Mouse (Mus musculus) heart, embryonic 14.5 days (tissue): ENCODE results near the gene 4933402J07Rik. TPM values are rescaled to one million over a fixed set of nuclear protein-coding genes. Genes with fewer than 3 reads are reported as not detected.

Source experiments
- ATAC-seq: fragments of 200-750 bp; cut with Nextera tagmentation; 2 replicates; pipeline ENCODE4 v1.8.0; 2017; ENCODE audit warnings: low read depth, moderate TSS enrichment; ENCODE audit not compliant: insufficient number of reproducible peaks, insufficient read depth, low FRiP score
- H3K27ac ChIP-seq, 2 experiments: fragments of 200-500 bp in 1 of 2; fragments of 300-500 bp in 1 of 2; sonication (generic) in 1 of 2; replicated peaks in 1 of 2; 2 replicates each; pipeline ENCODE4 v1.5.1; 2012 to 2014; ENCODE audit warnings: low read depth in 2 of 2, low read length in 2 of 2, control low read depth in 1 of 2, mild to moderate bottlenecking in 1 of 2, mixed read lengths in 1 of 2; ENCODE audit not compliant: control insufficient read depth in 1 of 2, insufficient read depth in 1 of 2
- H3K27me3 ChIP-seq: fragments of 300-500 bp; sonication (generic); 2 replicates; pipeline ENCODE4 v1.6.1; 2014; ENCODE audit warnings: mild to moderate bottlenecking, low read length, control low read depth; ENCODE audit not compliant: control insufficient read depth, insufficient read depth
- H3K36me3 ChIP-seq: fragments of 300-500 bp; sonication (generic); 2 replicates; pipeline ENCODE4 v1.6.1; 2014; ENCODE audit warnings: mild to moderate bottlenecking, control low read depth, low read length, mixed read lengths; ENCODE audit not compliant: control insufficient read depth, insufficient read depth
- H3K4me1 ChIP-seq, 2 experiments: fragments of 200-500 bp in 1 of 2; fragments of 300-500 bp in 1 of 2; sonication (generic) in 1 of 2; 2 replicates each; pipeline ENCODE4 v1.6.1; 2012 to 2014; ENCODE audit warnings: low read length in 2 of 2, control low read depth in 1 of 2, mixed read lengths in 1 of 2; ENCODE audit not compliant: control insufficient read depth in 2 of 2, insufficient read depth in 2 of 2
- H3K4me2 ChIP-seq: fragments of 300-500 bp; sonication (generic); 2 replicates; pipeline ENCODE4 v1.6.1; 2014; ENCODE audit warnings: mild to moderate bottlenecking, low read length
- H3K4me3 ChIP-seq, 2 experiments: fragments of 200-500 bp in 1 of 2; fragments of 300-500 bp in 1 of 2; sonication (generic) in 1 of 2; 2 replicates each; pipeline ENCODE4 v1.5.1; 2012 to 2014; ENCODE audit warnings: low read length in 2 of 2, mild to moderate bottlenecking in 2 of 2, control low read depth in 1 of 2, low read depth in 1 of 2, moderate library complexity in 1 of 2; ENCODE audit not compliant: control insufficient read depth in 1 of 2, insufficient read depth in 1 of 2
- H3K9ac ChIP-seq: fragments of 300-500 bp; sonication (generic); 2 replicates; pipeline ENCODE4 v1.6.1; 2014; ENCODE audit warnings: mild to moderate bottlenecking, low read length
- H3K9me3 ChIP-seq: fragments of 300-500 bp; sonication (generic); 2 replicates; pipeline ENCODE4 v1.6.1; 2016; ENCODE audit warnings: low read length, control low read depth; ENCODE audit not compliant: control insufficient read depth
- WGBS: fragments of 180-500 bp; shearing (Covaris S2); extraction: QIAGEN DNeasy Blood & Tissue Kit; methylation state at CpG from one replicate; pipeline ENCODE4 v1.1.7; 2014; 5-methylcytosine and 5-hydroxymethylcytosine counted together
- polyA plus RNA-seq: library from polyadenylated mRNA; unstranded; fragments of >200 nt; fragmentation: Nextera tagmentation; extraction: Ambion mirVana; gene quantifications from 2 replicates; pipeline ENCODE4 v1.2.1, GENCODE M21; 2014

4933402J07Rik gene
- polyA plus RNA-seq, 1 experiment from 2014 or later = not detected

DNA sequence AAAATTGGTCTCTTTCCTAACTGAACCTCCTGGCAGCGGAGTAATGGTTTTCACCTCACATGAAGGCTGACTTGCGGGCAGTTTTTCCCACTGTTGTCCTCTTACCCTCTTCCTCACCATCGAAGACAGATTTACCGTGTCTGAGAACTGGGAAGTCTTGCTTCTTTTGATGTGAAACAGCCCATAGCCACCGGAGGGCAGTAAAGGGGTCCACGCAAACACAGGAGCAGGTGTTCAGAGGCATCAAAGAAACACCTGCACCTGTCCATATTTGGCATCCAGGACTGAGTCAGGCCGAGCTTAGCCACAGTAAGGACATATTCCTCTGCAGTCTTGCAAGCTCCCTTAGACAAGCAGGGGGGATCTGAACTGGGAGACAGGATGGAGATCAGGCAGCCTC, 7.2 kb downstream of the 4933402J07Rik start:
- ATAC-seq = no peak
- Histone ChIP-seq H3K27ac (no peak overlapping the region), H3K9me3 (no peaks in the 10 kb centered on the region), H3K36me3 (no peaks in the 10 kb centered on the region), H3K27me3 (no peaks in the 10 kb centered on the region), H3K9ac (peak overlapping the region; percentile 31; the same call in 1 of the 2 replicates), H3K4me2 (peak overlapping the region; percentile 62), H3K4me3 (peak overlapping the region; percentile 11 to 34; a peak in 3 of 4 replicates), H3K4me1 (peaks cover 3 to 6% of the 10 kb centered on the region in 2 experiments; a peak in 1 of 4 replicates)
- 11% methylated on average over 7 of the region's 7 CpGs for WGBS

DNA sequence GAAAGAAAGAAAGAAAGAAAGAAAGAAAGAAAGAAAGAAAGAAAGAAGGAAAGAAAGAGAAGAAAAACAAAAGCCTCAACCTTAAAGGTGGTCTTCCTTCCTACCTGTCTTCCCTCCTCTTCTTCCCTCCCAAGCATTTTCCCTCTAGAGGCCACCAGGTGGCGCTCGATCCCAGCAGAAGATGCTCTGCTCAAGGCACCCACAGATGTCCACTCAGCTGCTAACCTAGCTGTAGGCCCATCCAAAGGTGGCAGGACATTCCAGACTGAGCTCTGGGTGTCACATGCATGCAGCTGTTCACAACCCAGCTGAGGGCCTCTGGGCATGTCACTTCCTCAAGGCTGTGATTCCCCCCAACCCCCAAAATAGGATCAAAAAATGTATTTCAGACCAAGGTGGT, 30.6 kb downstream of the 4933402J07Rik start:
- H3K4me3 ChIP-seq = no peak overlapping the region
- no peaks in the 10 kb centered on the region for H3K27me3 ChIP-seq
- no peaks in the 10 kb centered on the region for H3K9me3 ChIP-seq
- H3K4me1 ChIP-seq = no peaks in the 10 kb centered on the region
- no peak overlapping the region for H3K4me2 ChIP-seq
- WGBS = 0% methylated on average over 2 of the region's 2 CpGs
- no peaks in the 10 kb centered on the region for H3K36me3 ChIP-seq
- no peak overlapping the region for H3K9ac ChIP-seq
- H3K27ac ChIP-seq = no peak overlapping the region
- ATAC-seq = no peak

DNA sequence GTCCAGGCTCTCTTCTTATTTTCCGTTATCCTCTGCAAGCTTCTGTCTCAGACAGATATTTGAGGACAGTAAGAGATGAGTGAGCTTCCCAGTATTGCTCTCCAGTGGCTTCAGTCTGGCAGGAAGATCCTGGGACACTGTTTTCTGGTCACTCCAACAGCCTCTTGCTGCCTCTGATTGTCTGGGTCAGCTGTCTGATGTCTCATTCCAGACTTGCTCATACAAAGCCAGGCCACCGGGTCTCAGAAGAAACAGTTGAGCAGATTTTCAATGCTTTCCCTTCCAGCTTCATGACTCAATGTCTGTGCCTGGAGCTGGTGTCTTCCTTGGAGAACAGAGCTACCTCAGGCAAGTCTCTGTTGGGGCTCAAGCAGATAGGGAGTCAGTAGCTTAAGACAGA, 39.1 kb downstream of the 4933402J07Rik start:
- 63% methylated on average over 2 of the region's 2 CpGs for WGBS
- peaks cover 27% of the 10 kb centered on the region for H3K27me3 ChIP-seq
- no peaks in the 10 kb centered on the region for H3K4me1 ChIP-seq
- no peaks in the 10 kb centered on the region for H3K36me3 ChIP-seq
- no peak overlapping the region for H3K9ac ChIP-seq
- no peak overlapping the region for H3K4me2 ChIP-seq
- no peak for ATAC-seq
- no peak overlapping the region for H3K27ac ChIP-seq
- no peak overlapping the region for H3K4me3 ChIP-seq
- no peaks in the 10 kb centered on the region for H3K9me3 ChIP-seq

DNA sequence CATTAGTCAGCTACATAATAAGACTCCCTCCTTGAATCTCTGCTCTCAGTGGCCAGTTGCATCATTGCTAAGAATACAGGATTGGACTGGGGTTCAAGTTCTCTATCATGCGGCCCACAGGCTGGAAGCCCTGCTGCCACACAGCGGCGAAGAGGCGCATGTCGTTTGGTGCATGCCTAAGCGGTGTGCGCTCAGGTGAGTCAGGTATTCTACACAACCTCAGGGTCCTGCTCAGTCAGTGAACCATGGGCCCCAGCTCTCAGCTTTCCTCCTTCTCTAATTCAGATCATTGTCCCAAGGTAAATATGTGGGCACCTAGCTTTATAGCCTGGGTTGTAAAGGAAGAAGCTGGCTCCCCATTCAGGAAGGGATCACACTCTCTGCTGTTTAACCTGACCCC, 45.5 kb downstream of the 4933402J07Rik start:
- no peaks in the 10 kb centered on the region for H3K4me1 ChIP-seq
- no peaks in the 10 kb centered on the region for H3K9me3 ChIP-seq
- no peak overlapping the region for H3K9ac ChIP-seq
- WGBS = 88% methylated on average over 7 of the region's 7 CpGs
- H3K27me3 ChIP-seq = no peaks in the 10 kb centered on the region
- H3K4me3 ChIP-seq = no peak overlapping the region
- H3K27ac ChIP-seq = no peak overlapping the region
- ATAC-seq = no peak
- H3K36me3 ChIP-seq = no peaks in the 10 kb centered on the region
- H3K4me2 ChIP-seq = no peak overlapping the region

DNA sequence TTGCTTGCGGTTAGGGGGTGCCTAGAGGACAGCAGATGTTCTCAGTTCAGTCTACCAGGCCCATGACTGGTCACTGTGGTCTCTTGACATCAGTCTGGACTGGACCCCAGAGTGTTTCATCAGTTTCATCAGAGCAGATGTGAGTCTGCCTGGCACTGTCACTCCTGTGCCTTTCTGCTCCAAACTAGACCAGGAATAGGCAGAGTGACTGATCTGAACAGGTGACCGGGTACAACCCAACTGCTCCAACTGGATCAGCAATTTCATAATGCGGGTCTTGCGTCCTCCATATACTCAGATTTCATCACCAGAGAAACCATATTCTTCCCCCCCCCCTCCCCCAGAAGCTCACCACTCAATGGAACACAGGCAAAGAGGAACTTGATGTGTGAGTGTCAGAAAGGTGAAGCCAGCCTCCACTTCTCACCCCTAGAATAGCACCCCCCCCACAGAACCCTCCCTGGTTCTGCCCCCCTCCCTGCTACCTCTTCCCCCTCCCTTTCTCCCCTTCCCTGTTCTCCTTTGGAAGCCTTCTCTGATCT, 46.1 kb downstream of the 4933402J07Rik start:
- WGBS = 88% methylated on average over 4 of the region's 4 CpGs
- H3K36me3 ChIP-seq = no peaks in the 10 kb centered on the region
- ATAC-seq = no peak
- no peak overlapping the region for H3K9ac ChIP-seq
- no peaks in the 10 kb centered on the region for H3K27me3 ChIP-seq
- H3K9me3 ChIP-seq = no peaks in the 10 kb centered on the region
- H3K27ac ChIP-seq = no peak overlapping the region
- H3K4me1 ChIP-seq = no peaks in the 10 kb centered on the region
- no peak overlapping the region for H3K4me2 ChIP-seq
- no peak overlapping the region for H3K4me3 ChIP-seq

DNA sequence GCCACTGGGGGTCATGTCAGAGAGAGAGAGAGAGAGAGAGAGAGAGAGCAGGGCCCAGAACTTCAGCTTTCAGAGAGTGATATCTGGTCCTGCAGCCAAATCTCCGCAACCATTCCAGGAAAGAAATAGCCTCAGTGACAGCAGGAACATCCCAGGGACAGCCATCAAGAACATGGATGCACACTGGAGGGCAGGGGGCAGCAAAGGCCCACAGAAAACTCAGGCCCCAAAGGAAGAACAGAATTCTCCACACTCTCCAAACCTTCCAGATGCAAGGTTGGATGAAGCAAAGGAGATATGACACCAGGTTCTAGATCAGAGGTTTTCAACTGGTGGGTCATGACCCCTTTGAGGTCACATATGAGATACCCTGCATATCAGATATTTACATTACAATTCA, 50.0 kb downstream of the 4933402J07Rik start:
- H3K27ac ChIP-seq = no peak overlapping the region
- no peaks in the 10 kb centered on the region for H3K36me3 ChIP-seq
- H3K27me3 ChIP-seq = peaks cover 15% of the 10 kb centered on the region
- no peak for ATAC-seq
- H3K9ac ChIP-seq = no peak overlapping the region
- WGBS = 72% methylated on average over 1 of the region's 1 CpGs
- H3K4me1 ChIP-seq = no peaks in the 10 kb centered on the region
- H3K9me3 ChIP-seq = no peaks in the 10 kb centered on the region
- no peak overlapping the region for H3K4me3 ChIP-seq
- no peak overlapping the region for H3K4me2 ChIP-seq

DNA sequence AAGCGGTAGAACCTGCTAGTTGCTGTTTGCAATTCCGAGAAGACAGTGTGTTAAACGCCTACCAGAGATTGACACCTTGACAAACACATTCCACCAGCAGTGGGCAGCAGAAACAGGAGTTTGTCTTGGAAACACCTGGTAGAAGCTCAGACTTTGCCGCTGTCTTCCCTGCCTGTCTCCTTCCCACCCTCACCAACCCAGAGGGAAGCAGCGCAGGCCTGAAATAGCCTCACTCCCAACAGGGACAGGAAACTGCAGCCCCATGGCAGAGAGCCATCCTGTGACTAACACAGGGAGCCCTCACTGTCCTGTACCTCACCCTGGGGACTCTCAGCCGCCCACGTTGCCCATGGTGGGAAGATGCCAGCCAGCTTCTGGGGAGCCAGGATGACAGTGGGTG, 55.5 kb downstream of the 4933402J07Rik start:
- no peak overlapping the region for H3K9ac ChIP-seq
- no peak overlapping the region for H3K4me3 ChIP-seq
- no peaks in the 10 kb centered on the region for H3K36me3 ChIP-seq
- no peak overlapping the region for H3K27ac ChIP-seq
- peaks cover 0 to 4% of the 10 kb centered on the region in 2 experiments; a peak in 2 of 4 replicates for H3K4me1 ChIP-seq
- peaks cover 15% of the 10 kb centered on the region for H3K27me3 ChIP-seq
- H3K9me3 ChIP-seq = no peaks in the 10 kb centered on the region
- 22% methylated on average over 7 of the region's 7 CpGs for WGBS
- H3K4me2 ChIP-seq = no peak overlapping the region
- no peak for ATAC-seq

DNA sequence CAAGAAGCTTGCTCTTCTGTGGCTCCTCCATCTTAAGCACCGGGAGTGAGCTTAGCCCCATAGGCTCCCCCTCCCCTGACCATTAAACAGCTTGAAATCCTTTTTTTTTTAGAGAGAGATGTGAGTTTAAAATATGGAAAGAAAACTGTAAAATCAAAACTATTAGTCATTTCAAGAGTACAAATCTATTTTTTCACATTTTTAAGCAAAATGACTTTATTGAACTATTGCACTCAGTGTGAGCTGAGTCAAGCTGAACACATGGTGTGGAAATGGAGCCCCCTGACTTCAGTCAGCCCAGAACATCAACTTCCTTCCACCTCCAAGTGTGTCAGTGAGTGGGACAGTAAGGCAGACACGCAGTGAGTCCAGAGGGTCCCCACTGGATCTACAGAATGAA, 55.9 kb downstream of the 4933402J07Rik start:
- peaks cover 0 to 4% of the 10 kb centered on the region in 2 experiments; a peak in 2 of 4 replicates for H3K4me1 ChIP-seq
- H3K36me3 ChIP-seq = no peaks in the 10 kb centered on the region
- no peak overlapping the region for H3K9ac ChIP-seq
- peaks cover 15% of the 10 kb centered on the region for H3K27me3 ChIP-seq
- WGBS = 78% methylated on average over 2 of the region's 2 CpGs
- no peak overlapping the region for H3K4me3 ChIP-seq
- H3K4me2 ChIP-seq = no peak overlapping the region
- no peaks in the 10 kb centered on the region for H3K9me3 ChIP-seq
- no peak overlapping the region for H3K27ac ChIP-seq
- ATAC-seq = no peak
